Mouse (Mus musculus): ENCODE data around the gene Cela1.

GRCm38 (mm10) chr15:100701108-100701507, 13.4 kb upstream of the Cela1 start:
- TF ChIP-seq CTCF (IDR thresholded peaks at IDR 0.05; ENCODE audit: low read depth, low read length) (no peak), POLR2A (IDR thresholded peaks at IDR 0.05; ENCODE audit: insufficient read depth, low read length) (no peak), EP300 (IDR thresholded peaks at IDR 0.05; ENCODE audit: insufficient read depth, low read depth, low read length) (no peak)

All from ES-Bruce4 (cell line).